Mouse (Mus musculus): Measurements from ENCODE around the gene Exoc3l4. TPM values are rescaled to one million over a fixed set of nuclear protein-coding genes. Genes with fewer than 3 reads are reported as not detected.

Gene Exoc3l4
- polyA plus RNA-seq, 1 experiment from 2014 or later = 9.4 TPM

GRCm38 (mm10) chr12:111387146-111387545 is 29.7 kb upstream of the Exoc3l4 start:
- peak overlapping the region; percentile 31; the same call in 1 of the 2 replicates for H3K4me2 ChIP-seq (ENCODE audit: low read length)
- H3K9ac ChIP-seq (ENCODE audit: low read length) = no peak overlapping the region
- no peak for ATAC-seq (ENCODE audit: insufficient number of reproducible peaks, insufficient read depth, low FRiP score, low read depth)
- H3K27ac ChIP-seq (replicated peaks in 1 of 2; ENCODE audit: control insufficient read depth in 1 of 2, insufficient read depth in 1 of 2, low read depth in 2 of 2, low read length in 2 of 2) = peak overlapping the region; percentile 50 to 75; a peak in 3 of 4 replicates
- H3K36me3 ChIP-seq (ENCODE audit: control insufficient read depth, insufficient read depth, low read length) = no peaks in the 10 kb centered on the region
- H3K4me3 ChIP-seq (ENCODE audit: control insufficient read depth in 1 of 2, insufficient read depth in 1 of 2, low read depth in 1 of 2, low read length in 2 of 2) = no peak overlapping the region
- 79% methylated on average over 4 of the region's 4 CpGs for WGBS
- no peaks in the 10 kb centered on the region for H3K27me3 ChIP-seq (ENCODE audit: control insufficient read depth, insufficient read depth, low read length)
- H3K4me1 ChIP-seq (ENCODE audit: control insufficient read depth in 2 of 2, insufficient read depth in 2 of 2, low read length in 2 of 2) = peaks cover 10 to 12% of the 10 kb centered on the region in 2 experiments
- H3K9me3 ChIP-seq (ENCODE audit: control insufficient read depth, low read length) = no peaks in the 10 kb centered on the region

GRCm38 (mm10) chr12:111394008-111394407 is 22.8 kb upstream of the Exoc3l4 start:
- H3K9ac ChIP-seq (ENCODE audit: low read length) = no peak overlapping the region
- H3K9me3 ChIP-seq (ENCODE audit: control insufficient read depth, low read length) = no peaks in the 10 kb centered on the region
- H3K4me2 ChIP-seq (ENCODE audit: low read length) = no peak overlapping the region
- 85% methylated on average over 6 of the region's 6 CpGs for WGBS
- H3K4me3 ChIP-seq (ENCODE audit: control insufficient read depth in 1 of 2, insufficient read depth in 1 of 2, low read depth in 1 of 2, low read length in 2 of 2) = no peak overlapping the region
- H3K27ac ChIP-seq (replicated peaks in 1 of 2; ENCODE audit: control insufficient read depth in 1 of 2, insufficient read depth in 1 of 2, low read depth in 2 of 2, low read length in 2 of 2) = no peak overlapping the region
- H3K36me3 ChIP-seq (ENCODE audit: control insufficient read depth, insufficient read depth, low read length) = no peaks in the 10 kb centered on the region
- H3K4me1 ChIP-seq (ENCODE audit: control insufficient read depth in 2 of 2, insufficient read depth in 2 of 2, low read length in 2 of 2) = peaks cover 5 to 10% of the 10 kb centered on the region in 2 experiments; a peak in 2 of 4 replicates
- H3K27me3 ChIP-seq (ENCODE audit: control insufficient read depth, insufficient read depth, low read length) = no peaks in the 10 kb centered on the region
- no peak for ATAC-seq (ENCODE audit: insufficient number of reproducible peaks, insufficient read depth, low FRiP score, low read depth)

- Histone ChIP-seq H3K9me3 (ENCODE audit: control insufficient read depth, low read length) (no peaks in the 10 kb centered on the region), H3K36me3 (ENCODE audit: control insufficient read depth, insufficient read depth, low read length) (no peaks in the 10 kb centered on the region), H3K4me3 (ENCODE audit: control insufficient read depth in 1 of 2, insufficient read depth in 1 of 2, low read depth in 1 of 2, low read length in 2 of 2) (no peak overlapping the region), H3K4me2 (ENCODE audit: low read length) (no peak overlapping the region), H3K27ac (replicated peaks in 1 of 2; ENCODE audit: control insufficient read depth in 1 of 2, insufficient read depth in 1 of 2, low read depth in 2 of 2, low read length in 2 of 2) (no peak overlapping the region), H3K9ac (ENCODE audit: low read length) (no peak overlapping the region), H3K27me3 (ENCODE audit: control insufficient read depth, insufficient read depth, low read length) (no peaks in the 10 kb centered on the region), H3K4me1 (ENCODE audit: control insufficient read depth in 2 of 2, insufficient read depth in 2 of 2, low read length in 2 of 2) (peaks cover 5 to 13% of the 10 kb centered on the region in 2 experiments; a peak in 3 of 4 replicates)
- 55% methylated on average over 5 of the region's 5 CpGs for WGBS
- ATAC-seq (ENCODE audit: insufficient number of reproducible peaks, insufficient read depth, low FRiP score, low read depth) = no peak
Observed at GRCm38 (mm10) chr12:111396997-111397396, 19.8 kb upstream of the Exoc3l4 start.

- Histone ChIP-seq H3K9me3 (ENCODE audit: control insufficient read depth, low read length) (no peaks in the 10 kb centered on the region), H3K36me3 (ENCODE audit: control insufficient read depth, insufficient read depth, low read length) (no peaks in the 10 kb centered on the region), H3K27ac (replicated peaks in 1 of 2; ENCODE audit: control insufficient read depth in 1 of 2, insufficient read depth in 1 of 2, low read depth in 2 of 2, low read length in 2 of 2) (no peak overlapping the region), H3K4me2 (ENCODE audit: low read length) (no peak overlapping the region), H3K4me3 (ENCODE audit: control insufficient read depth in 1 of 2, insufficient read depth in 1 of 2, low read depth in 1 of 2, low read length in 2 of 2) (no peak overlapping the region), H3K4me1 (ENCODE audit: control insufficient read depth in 2 of 2, insufficient read depth in 2 of 2, low read length in 2 of 2) (peaks cover 5 to 14% of the 10 kb centered on the region in 2 experiments; a peak in 3 of 4 replicates), H3K27me3 (ENCODE audit: control insufficient read depth, insufficient read depth, low read length) (peaks cover 11% of the 10 kb centered on the region), H3K9ac (ENCODE audit: low read length) (no peak overlapping the region)
- WGBS = 19% methylated on average over 15 of the region's 15 CpGs
- ATAC-seq (ENCODE audit: insufficient number of reproducible peaks, insufficient read depth, low FRiP score, low read depth) = 0 out of 2 replicates have a peak, but pooled peaks have one; percentile 24
Observed at GRCm38 (mm10) chr12:111401454-111402184, 15.2 kb upstream of the Exoc3l4 start.

- ATAC-seq (ENCODE audit: insufficient number of reproducible peaks, insufficient read depth, low FRiP score, low read depth) = no peak
- Histone ChIP-seq H3K9me3 (ENCODE audit: control insufficient read depth, low read length) (no peaks in the 10 kb centered on the region), H3K27me3 (ENCODE audit: control insufficient read depth, insufficient read depth, low read length) (peaks cover 38% of the 10 kb centered on the region), H3K27ac (replicated peaks in 1 of 2; ENCODE audit: control insufficient read depth in 1 of 2, insufficient read depth in 1 of 2, low read depth in 2 of 2, low read length in 2 of 2) (no peak overlapping the region), H3K4me2 (ENCODE audit: low read length) (no peak overlapping the region), H3K9ac (ENCODE audit: low read length) (no peak overlapping the region), H3K4me3 (ENCODE audit: control insufficient read depth in 1 of 2, insufficient read depth in 1 of 2, low read depth in 1 of 2, low read length in 2 of 2) (no peak overlapping the region), H3K4me1 (ENCODE audit: control insufficient read depth in 2 of 2, insufficient read depth in 2 of 2, low read length in 2 of 2) (peaks cover 0 to 8% of the 10 kb centered on the region in 2 experiments; a peak in 2 of 4 replicates), H3K36me3 (ENCODE audit: control insufficient read depth, insufficient read depth, low read length) (no peaks in the 10 kb centered on the region)
- WGBS = 53% methylated on average over 10 of the region's 10 CpGs
Observed at GRCm38 (mm10) chr12:111404880-111405279, 11.9 kb upstream of the Exoc3l4 start.

- no peak for ATAC-seq (ENCODE audit: insufficient number of reproducible peaks, insufficient read depth, low FRiP score, low read depth)
- Histone ChIP-seq H3K9me3 (ENCODE audit: control insufficient read depth, low read length) (no peaks in the 10 kb centered on the region), H3K27ac (replicated peaks in 1 of 2; ENCODE audit: control insufficient read depth in 1 of 2, insufficient read depth in 1 of 2, low read depth in 2 of 2, low read length in 2 of 2) (no peak within 1 kb of the TSS), H3K4me3 (ENCODE audit: control insufficient read depth in 1 of 2, insufficient read depth in 1 of 2, low read depth in 1 of 2, low read length in 2 of 2) (peak within 1 kb of the TSS; percentile 4 to 8; a peak in 1 of 4 replicates), H3K4me1 (ENCODE audit: control insufficient read depth in 2 of 2, insufficient read depth in 2 of 2, low read length in 2 of 2) (peaks cover under 1 to 9% of the 10 kb centered on the region in 2 experiments; a peak in 3 of 4 replicates), H3K36me3 (ENCODE audit: control insufficient read depth, insufficient read depth, low read length) (no peaks in the 10 kb centered on the region), H3K27me3 (ENCODE audit: control insufficient read depth, insufficient read depth, low read length) (peaks cover 39% of the 10 kb centered on the region), H3K4me2 (ENCODE audit: low read length) (peak within 1 kb of the TSS; percentile 63), H3K9ac (ENCODE audit: low read length) (peak within 1 kb of the TSS; percentile 13; the same call in 1 of the 2 replicates)
- WGBS = 4% methylated on average over 23 of the region's 24 CpGs
Observed at GRCm38 (mm10) chr12:111406622-111407021, 10.2 kb upstream of the Exoc3l4 start, which contains the start of gene Lbhd2. TSS of gene Lbhd2 (plus strand) at chr12:111406809.

- no peaks in the 10 kb centered on the region for H3K9me3 ChIP-seq (ENCODE audit: control insufficient read depth, low read length)
- no peak overlapping the region for H3K4me2 ChIP-seq (ENCODE audit: low read length)
- ATAC-seq (ENCODE audit: insufficient number of reproducible peaks, insufficient read depth, low FRiP score, low read depth) = no peak
- peaks cover 39% of the 10 kb centered on the region for H3K27me3 ChIP-seq (ENCODE audit: control insufficient read depth, insufficient read depth, low read length)
- no peaks in the 10 kb centered on the region for H3K36me3 ChIP-seq (ENCODE audit: control insufficient read depth, insufficient read depth, low read length)
- no peak overlapping the region for H3K9ac ChIP-seq (ENCODE audit: low read length)
- WGBS = 60% methylated on average over 5 of the region's 5 CpGs
- H3K4me3 ChIP-seq (ENCODE audit: control insufficient read depth in 1 of 2, insufficient read depth in 1 of 2, low read depth in 1 of 2, low read length in 2 of 2) = no peak overlapping the region
- H3K4me1 ChIP-seq (ENCODE audit: control insufficient read depth in 2 of 2, insufficient read depth in 2 of 2, low read length in 2 of 2) = peaks cover 18 to 26% of the 10 kb centered on the region in 2 experiments
- H3K27ac ChIP-seq (replicated peaks in 1 of 2; ENCODE audit: control insufficient read depth in 1 of 2, insufficient read depth in 1 of 2, low read depth in 2 of 2, low read length in 2 of 2) = no peak overlapping the region
Observed at GRCm38 (mm10) chr12:111409583-111409982, 7.2 kb upstream of the Exoc3l4 start.
